Mouse (Mus musculus) limb, embryonic 12.5 days (tissue): Measurements from ENCODE around the gene Tnrc6a. TPM values are rescaled to one million over a fixed set of nuclear protein-coding genes. Genes with fewer than 3 reads are reported as not detected.
A peak's percentile ranks its signal among the peaks of the same experiment; 100 is the strongest.

Experiments used
- ATAC-seq: fragments of 200-750 bp; cut with Nextera tagmentation; 2 replicates; pipeline ENCODE4 v1.8.0; 2017; ENCODE audit warnings: low read depth, moderate TSS enrichment; ENCODE audit not compliant: insufficient number of reproducible peaks, insufficient read depth, low FRiP score, low TSS enrichment
- H3K27ac ChIP-seq: fragments of 300-500 bp; sonication (generic); 2 replicates; pipeline ENCODE4 v1.5.1; 2016; ENCODE audit warnings: mild to moderate bottlenecking, moderate library complexity
- H3K27me3 ChIP-seq: fragments of 300-500 bp; sonication (generic); 2 replicates; pipeline ENCODE4 v1.6.1; 2016; ENCODE audit warnings: mild to moderate bottlenecking, moderate library complexity
- H3K36me3 ChIP-seq: fragments of 300-500 bp; sonication (generic); 2 replicates; pipeline ENCODE4 v1.6.1; 2016; ENCODE audit warnings: mild to moderate bottlenecking, moderate library complexity
- H3K4me1 ChIP-seq: fragments of 300-500 bp; sonication (generic); replicated peaks from 2 replicates; pipeline ENCODE4 v1.6.1; 2016
- H3K4me2 ChIP-seq: fragments of 300-500 bp; sonication (generic); 2 replicates; pipeline ENCODE4 v1.6.1; 2016; ENCODE audit warnings: mild to moderate bottlenecking, moderate library complexity
- H3K4me3 ChIP-seq: fragments of 300-500 bp; sonication (generic); replicated peaks from 2 replicates; pipeline ENCODE4 v1.5.1; 2016; ENCODE audit warnings: mild to moderate bottlenecking
- H3K9ac ChIP-seq: fragments of 300-500 bp; sonication (generic); replicated peaks from 2 replicates; pipeline ENCODE4 v1.6.1; 2016; ENCODE audit warnings: mild to moderate bottlenecking, moderate library complexity
- H3K9me3 ChIP-seq: fragments of 300-500 bp; sonication (generic); 2 replicates; pipeline ENCODE4 v1.6.1; 2016; ENCODE audit warnings: mild to moderate bottlenecking, moderate library complexity
- WGBS: fragments of 180-500 bp; shearing (Covaris S2); methylation state at CpG from one replicate; pipeline ENCODE4 v1.1.7; 2016; 5-methylcytosine and 5-hydroxymethylcytosine counted together
- polyA plus RNA-seq: library from polyadenylated mRNA; unstranded; fragments of >200 nt; fragmentation: Nextera tagmentation; extraction: Ambion mirVana; gene quantifications from 2 replicates; pipeline ENCODE4 v1.2.1, GENCODE M21; 2016

Gene Tnrc6a
- polyA plus RNA-seq, 1 experiment from 2014 or later: 81.0 TPM

DNA sequence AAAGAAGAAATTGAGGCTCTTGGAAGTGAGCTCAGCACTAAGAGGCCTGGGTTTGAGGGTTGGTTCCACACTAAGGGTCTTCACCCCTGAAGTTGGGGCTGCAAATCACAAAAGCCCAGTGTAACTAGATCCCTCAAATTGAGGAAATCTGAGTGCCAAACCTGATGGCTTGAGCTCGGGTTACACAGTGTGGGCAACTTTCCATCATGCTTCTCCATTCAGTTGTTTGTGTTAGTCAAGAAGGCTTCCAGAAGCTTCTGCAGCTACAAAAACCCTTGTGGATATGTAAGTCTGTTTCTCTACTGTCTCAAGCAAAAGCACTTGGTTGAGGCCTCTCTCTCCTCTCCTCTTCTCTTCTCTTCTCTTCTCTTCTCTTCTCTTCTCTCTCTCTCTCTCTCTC is 17.8 kb upstream of the Tnrc6a start:
- no peaks in the 10 kb centered on the region for H3K27me3 ChIP-seq
- no peak overlapping the region for H3K4me2 ChIP-seq
- H3K9me3 ChIP-seq: no peaks in the 10 kb centered on the region
- no peak for ATAC-seq
- peaks cover 14% of the 10 kb centered on the region; the same call in 1 of the 2 replicates for H3K4me1 ChIP-seq
- WGBS: 74% methylated on average over 1 of the region's 1 CpGs
- H3K4me3 ChIP-seq: no peak overlapping the region
- H3K36me3 ChIP-seq: no peaks in the 10 kb centered on the region
- no peak overlapping the region for H3K9ac ChIP-seq
- no peak overlapping the region for H3K27ac ChIP-seq

DNA sequence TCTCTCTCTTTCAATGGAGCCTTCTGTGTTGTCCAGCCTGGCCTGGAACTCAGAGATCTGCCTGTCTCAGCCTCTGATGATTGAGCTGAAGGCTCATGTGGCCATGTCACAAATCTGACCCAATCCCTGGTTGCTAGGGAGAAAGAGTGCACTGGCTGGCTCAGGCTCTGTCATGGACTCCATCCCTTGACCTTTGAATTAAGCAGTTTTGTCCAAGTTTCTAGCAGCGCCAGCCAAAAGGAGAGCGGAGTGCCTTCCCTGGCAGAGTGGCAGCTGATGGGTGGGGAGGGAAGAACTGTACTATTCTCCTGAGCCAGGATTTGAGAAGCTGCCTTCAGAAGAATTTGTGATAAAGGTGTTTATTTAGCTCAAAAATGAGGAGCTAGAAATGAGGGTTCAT is 17.4 kb upstream of the Tnrc6a start:
- Histone ChIP-seq H3K4me2 (no peak overlapping the region), H3K27ac (no peak overlapping the region), H3K4me3 (no peak overlapping the region), H3K9me3 (no peaks in the 10 kb centered on the region), H3K9ac (no peak overlapping the region), H3K27me3 (no peaks in the 10 kb centered on the region), H3K36me3 (no peaks in the 10 kb centered on the region), H3K4me1 (peaks cover 14% of the 10 kb centered on the region; the same call in 1 of the 2 replicates)
- ATAC-seq: no peak
- WGBS: 97% methylated on average over 2 of the region's 2 CpGs

DNA sequence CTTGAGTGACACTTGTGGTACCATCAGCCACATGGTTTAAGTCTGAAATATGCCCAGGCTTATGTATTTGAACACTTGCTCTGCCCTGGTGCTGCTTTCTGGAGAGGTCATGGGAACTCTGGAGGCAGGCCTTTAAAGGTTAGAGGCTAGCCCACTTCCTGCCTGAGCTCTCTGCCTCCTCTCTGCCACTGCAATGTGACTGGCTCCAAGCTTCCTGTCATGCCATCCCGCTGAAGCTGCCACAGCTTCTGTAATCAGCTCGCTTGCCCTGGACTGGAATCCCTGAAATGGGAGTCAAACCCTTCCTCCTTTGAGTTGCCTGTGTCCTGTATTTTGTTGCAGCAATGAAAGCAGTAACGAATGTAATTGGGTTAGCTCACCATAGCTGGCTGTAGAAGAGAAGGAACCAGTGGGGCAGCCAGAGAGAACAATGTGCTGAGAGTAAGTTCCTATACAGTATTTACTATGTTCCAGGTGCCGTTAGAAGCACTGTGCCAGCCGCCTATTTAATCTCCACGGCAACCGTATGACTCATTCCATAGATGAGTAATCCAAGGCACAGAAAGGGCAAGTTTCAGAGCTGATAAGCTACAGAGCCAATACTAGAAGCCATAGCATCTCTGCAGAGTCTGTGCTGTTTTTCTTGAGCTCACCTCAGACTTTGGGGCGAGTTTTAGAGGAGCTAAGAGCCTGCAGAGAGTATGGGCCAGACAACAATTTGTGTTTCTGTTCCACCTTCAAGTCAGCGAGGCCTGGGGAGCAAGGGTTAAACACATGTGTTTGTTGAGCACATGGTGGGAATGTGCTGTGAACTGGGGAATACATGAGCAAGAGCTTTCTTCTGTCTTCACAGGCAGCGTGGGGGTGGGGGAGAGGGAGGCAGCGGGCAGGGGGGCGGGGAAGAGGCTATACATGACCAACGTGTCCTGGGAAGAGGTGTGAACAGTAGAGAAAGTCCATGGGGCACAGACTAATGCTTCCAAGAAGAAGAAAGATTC is 15.3 kb upstream of the Tnrc6a start:
- Histone ChIP-seq H3K4me2 (no peak overlapping the region), H3K4me1 (peaks cover 14% of the 10 kb centered on the region; the same call in 1 of the 2 replicates), H3K9ac (no peak overlapping the region), H3K9me3 (no peaks in the 10 kb centered on the region), H3K4me3 (no peak overlapping the region), H3K27me3 (no peaks in the 10 kb centered on the region), H3K36me3 (no peaks in the 10 kb centered on the region), H3K27ac (0 out of 2 replicates have a peak overlapping the region, but pooled peaks have one; percentile 35)
- 65% methylated on average over 13 of the region's 13 CpGs for WGBS
- no peak for ATAC-seq

DNA sequence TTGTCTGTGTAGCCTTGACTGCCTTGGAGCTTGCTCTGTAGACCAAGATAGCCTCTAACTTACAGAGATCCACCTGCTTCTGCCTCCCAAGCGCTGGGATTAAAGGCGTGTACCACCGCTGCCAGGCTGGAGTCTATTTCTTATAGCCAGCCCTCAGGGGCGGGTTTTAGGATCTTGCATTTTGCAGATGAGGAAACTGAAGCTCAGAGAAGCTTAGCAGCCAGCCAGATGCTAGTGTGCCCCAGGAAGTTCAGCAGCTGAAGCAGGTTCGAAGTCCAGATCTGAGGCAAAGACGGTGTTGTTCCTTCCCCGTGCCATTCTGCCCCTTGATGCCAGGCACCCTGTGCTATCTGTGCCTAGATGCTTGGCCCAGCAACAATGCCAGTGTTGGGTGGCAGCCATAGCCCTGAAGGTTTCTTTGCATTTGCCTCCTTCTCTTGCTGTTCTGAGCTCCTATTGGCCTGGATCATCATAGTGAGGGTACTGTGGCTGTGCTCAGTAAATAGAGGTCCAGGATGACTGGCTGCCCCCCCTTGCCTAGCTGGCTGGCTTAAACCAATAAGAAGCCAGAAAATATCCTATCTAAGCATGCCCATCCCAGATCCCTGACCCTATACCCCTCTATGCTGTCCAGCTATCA is 14.2 kb upstream of the Tnrc6a start:
- ATAC-seq: no peak
- Histone ChIP-seq H3K36me3 (no peaks in the 10 kb centered on the region), H3K4me2 (no peak overlapping the region), H3K9me3 (no peaks in the 10 kb centered on the region), H3K4me1 (peaks cover 14% of the 10 kb centered on the region; the same call in 1 of the 2 replicates), H3K27ac (no peak overlapping the region), H3K4me3 (no peak overlapping the region), H3K9ac (no peak overlapping the region), H3K27me3 (no peaks in the 10 kb centered on the region)
- 89% methylated on average over 7 of the region's 7 CpGs for WGBS

DNA sequence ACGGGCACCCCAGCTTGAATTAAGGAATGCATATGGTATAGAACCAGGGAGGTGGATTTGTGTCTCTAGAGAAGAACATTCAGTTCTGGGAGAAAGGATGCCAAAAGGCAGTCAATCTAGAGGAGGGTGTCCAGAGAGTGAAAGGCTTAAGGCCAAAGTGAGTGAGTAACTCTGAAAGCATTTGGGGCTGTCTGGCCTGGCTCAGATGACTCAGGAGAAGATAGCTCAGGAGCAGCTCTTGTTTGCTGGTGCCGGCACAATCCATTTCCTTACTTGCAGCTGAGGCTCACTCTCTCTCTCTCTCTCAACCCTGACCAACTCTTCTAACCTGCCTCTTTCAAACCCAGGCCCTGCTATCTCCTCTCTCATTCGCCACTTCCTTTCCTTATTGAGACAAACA is 13.6 kb upstream of the Tnrc6a start:
- no peak for ATAC-seq
- H3K27me3 ChIP-seq: no peaks in the 10 kb centered on the region

DNA sequence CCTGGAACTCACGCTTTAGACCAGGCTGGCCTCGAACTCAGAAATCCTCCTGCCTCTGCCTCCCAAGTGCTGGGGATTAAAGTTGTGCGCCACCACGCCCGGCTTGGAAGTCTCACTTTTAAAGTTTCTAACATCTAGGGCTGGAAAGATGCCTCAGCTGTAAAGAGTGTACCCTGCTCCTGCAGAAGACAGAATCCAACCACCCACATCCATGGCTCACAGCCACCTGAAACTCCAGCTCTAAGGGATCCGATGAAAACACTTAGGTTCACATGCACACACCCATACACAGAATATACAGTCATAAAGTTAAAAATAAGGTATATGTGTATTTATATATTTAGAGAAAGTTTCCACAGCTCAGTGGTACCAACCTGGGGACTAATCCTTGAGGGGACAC is 10.1 kb upstream of the Tnrc6a start:
- WGBS: 94% methylated on average over 6 of the region's 6 CpGs

More for the DNA sequence above, 13.6 kb upstream of the Tnrc6a start:
- Histone ChIP-seq H3K9me3 (no peaks in the 10 kb centered on the region), H3K27ac (no peak overlapping the region), H3K9ac (no peak overlapping the region), H3K4me1 (peaks cover 14% of the 10 kb centered on the region; the same call in 1 of the 2 replicates), H3K4me3 (no peak overlapping the region), H3K4me2 (no peak overlapping the region), H3K36me3 (no peaks in the 10 kb centered on the region)
- WGBS: 68% methylated on average over 3 of the region's 3 CpGs

DNA sequence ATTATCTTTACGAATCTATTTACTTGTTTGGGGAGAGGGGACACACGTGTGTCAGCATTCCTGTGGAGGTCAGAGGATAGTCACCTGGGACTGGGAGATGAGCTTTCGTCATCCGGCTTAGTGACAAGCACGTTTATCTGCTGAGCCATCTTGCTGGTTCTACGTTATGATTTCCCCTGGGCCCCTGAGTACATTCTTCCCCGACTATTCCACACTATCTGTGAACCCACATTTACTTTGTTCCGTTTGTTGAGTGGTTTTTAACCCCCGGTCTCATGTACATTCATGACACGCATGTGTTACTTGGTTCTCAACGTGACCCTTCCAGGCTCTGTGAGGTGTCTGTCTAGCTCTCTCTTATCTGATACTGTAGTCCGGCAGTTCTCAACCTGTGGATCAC is 6.9 kb upstream of the Tnrc6a start:
- Histone ChIP-seq H3K27me3 (no peaks in the 10 kb centered on the region), H3K27ac (no peak overlapping the region), H3K9ac (no peak overlapping the region), H3K9me3 (no peaks in the 10 kb centered on the region), H3K4me2 (no peak overlapping the region), H3K36me3 (no peaks in the 10 kb centered on the region), H3K4me3 (no peak overlapping the region), H3K4me1 (no peaks in the 10 kb centered on the region)
- 80% methylated on average over 12 of the region's 12 CpGs for WGBS
- ATAC-seq: no peak

More for the DNA sequence above, 10.1 kb upstream of the Tnrc6a start:
- H3K4me2 ChIP-seq: no peak overlapping the region
- peaks cover 3% of the 10 kb centered on the region; the same call in 1 of the 2 replicates for H3K4me1 ChIP-seq
- H3K9me3 ChIP-seq: no peaks in the 10 kb centered on the region
- H3K36me3 ChIP-seq: no peaks in the 10 kb centered on the region
- no peak overlapping the region for H3K27ac ChIP-seq
- no peak overlapping the region for H3K4me3 ChIP-seq
- no peak for ATAC-seq
- H3K27me3 ChIP-seq: no peaks in the 10 kb centered on the region
- no peak overlapping the region for H3K9ac ChIP-seq

DNA sequence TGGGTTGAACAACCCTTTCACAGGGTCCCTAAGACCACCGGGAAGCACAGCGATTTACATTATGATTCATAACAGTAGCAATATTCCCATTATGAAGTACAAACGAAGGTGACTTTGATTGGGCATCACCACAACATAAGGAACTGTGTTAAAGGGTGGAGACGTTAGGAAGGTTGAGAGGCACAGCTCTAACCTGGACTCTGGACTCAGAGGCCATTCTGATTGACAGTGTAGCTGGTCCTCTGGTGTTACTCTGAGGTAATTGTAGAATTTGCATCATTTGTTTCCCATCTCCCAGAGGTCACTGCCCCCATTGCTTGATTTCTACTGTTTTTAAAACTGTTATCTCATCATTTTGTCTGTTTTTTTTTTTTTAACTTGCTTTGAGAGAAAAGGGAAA is 6.5 kb upstream of the Tnrc6a start:
- Histone ChIP-seq H3K4me2 (no peak overlapping the region), H3K27ac (no peak overlapping the region), H3K27me3 (no peaks in the 10 kb centered on the region), H3K9ac (no peak overlapping the region), H3K4me1 (no peaks in the 10 kb centered on the region), H3K36me3 (no peaks in the 10 kb centered on the region), H3K9me3 (no peaks in the 10 kb centered on the region), H3K4me3 (no peak overlapping the region)
- 80% methylated on average over 4 of the region's 4 CpGs for WGBS
- ATAC-seq: no peak

DNA sequence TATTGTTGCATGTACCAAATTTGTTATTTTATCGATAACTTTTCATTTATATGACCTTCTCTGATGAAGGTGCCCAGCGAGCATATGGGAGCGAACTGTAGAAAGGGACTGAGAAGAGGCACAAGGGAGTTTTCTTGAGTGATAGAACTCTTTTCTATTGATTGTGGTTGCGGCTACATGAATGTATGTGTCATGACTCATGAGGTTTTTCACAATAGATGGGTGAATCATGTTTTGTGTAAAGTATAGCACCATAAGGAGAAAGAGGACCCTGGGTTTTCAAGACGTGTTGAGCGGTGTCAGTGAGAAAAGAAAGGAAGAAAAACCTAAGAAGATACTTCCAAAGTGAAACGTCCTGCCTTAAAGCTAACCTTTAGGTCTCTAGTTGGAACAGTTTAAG is 3.2 kb upstream of the Tnrc6a start:
- H3K4me3 ChIP-seq: no peak overlapping the region
- H3K27ac ChIP-seq: no peak overlapping the region
- no peaks in the 10 kb centered on the region for H3K27me3 ChIP-seq
- 85% methylated on average over 7 of the region's 7 CpGs for WGBS
- no peaks in the 10 kb centered on the region for H3K36me3 ChIP-seq
- ATAC-seq: no peak
- H3K9ac ChIP-seq: no peak overlapping the region
- H3K4me1 ChIP-seq: 0 out of 2 replicates have a peak, but pooled peaks cover 3% of the 10 kb centered on the region
- no peaks in the 10 kb centered on the region for H3K9me3 ChIP-seq
- no peak overlapping the region for H3K4me2 ChIP-seq

DNA sequence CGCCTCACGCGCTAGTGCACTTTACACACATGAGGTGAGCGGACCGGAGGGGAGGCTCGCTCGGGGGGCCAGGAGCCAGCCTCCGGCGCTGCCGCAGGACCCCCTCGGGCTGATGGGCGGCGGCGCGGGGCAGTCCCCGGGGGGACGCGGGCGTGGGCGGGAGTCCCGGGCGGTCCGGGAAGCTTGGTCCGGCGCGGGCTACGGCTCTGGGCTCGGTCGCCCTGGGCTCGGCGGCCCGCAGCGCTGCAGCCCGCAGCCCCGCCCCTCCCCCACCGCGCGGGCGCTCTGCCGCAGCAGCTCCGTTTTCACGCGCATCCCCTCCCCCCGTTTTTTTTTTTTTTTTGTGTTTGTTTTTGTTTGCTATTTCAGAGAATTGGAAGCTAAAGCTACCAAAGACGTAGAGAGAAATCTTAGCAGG is 623 bp downstream of the Tnrc6a start:
- Histone ChIP-seq H3K4me3 (peak overlapping the region; percentile 99), H3K27ac (peak overlapping the region; percentile 98), H3K4me1 (peaks cover 17% of the 10 kb centered on the region; the same call in 1 of the 2 replicates), H3K9ac (peak overlapping the region; percentile 97), H3K36me3 (peaks cover 17% of the 10 kb centered on the region), H3K27me3 (no peaks in the 10 kb centered on the region), H3K4me2 (peak overlapping the region; percentile 58), H3K9me3 (no peaks in the 10 kb centered on the region)
- under 1% methylated on average over 36 of the region's 45 CpGs for WGBS
- peak; percentile 77 for ATAC-seq

DNA sequence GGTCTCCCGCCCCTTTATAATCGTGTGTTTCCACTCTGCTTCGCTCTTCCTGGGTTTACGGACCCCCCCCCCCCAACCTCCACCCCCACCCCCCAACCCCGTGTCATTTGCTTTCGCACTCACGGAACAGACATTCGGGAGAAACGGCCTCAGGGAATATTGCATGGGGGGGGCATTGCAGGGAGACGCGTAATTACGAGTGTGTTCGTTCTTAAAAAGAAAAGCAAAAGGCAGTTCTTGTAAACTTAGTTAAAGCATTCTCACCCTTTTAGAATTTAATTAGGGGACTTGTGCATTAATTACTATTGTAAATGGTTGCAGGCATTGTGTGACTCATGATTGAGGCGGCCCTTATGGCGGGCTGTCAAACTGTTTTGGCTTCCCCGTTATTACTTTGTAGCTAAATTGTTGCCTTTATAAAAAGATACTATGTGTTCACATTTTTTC is 1.1 kb downstream of the Tnrc6a start:
- peaks cover 17% of the 10 kb centered on the region; the same call in 1 of the 2 replicates for H3K4me1 ChIP-seq
- peak overlapping the region; percentile 97 for H3K9ac ChIP-seq
- peak overlapping the region; percentile 99 for H3K4me3 ChIP-seq
- H3K27ac ChIP-seq: peak overlapping the region; percentile 98
- ATAC-seq: no peak
- no peaks in the 10 kb centered on the region for H3K9me3 ChIP-seq
- WGBS: 1% methylated on average over 16 of the region's 16 CpGs
- H3K36me3 ChIP-seq: peaks cover 17% of the 10 kb centered on the region
- peak overlapping the region; percentile 58 for H3K4me2 ChIP-seq
- H3K27me3 ChIP-seq: no peaks in the 10 kb centered on the region
